Mouse (Mus musculus) T-cell, adult 2 months (primary cell): ENCODE results near the gene Polg.

Experiments
- DNase-seq: peaks from one replicate; pipeline ENCODE4 v3.0.0; 2022; ENCODE audit warnings: low spot score

Polg gene

DNA sequence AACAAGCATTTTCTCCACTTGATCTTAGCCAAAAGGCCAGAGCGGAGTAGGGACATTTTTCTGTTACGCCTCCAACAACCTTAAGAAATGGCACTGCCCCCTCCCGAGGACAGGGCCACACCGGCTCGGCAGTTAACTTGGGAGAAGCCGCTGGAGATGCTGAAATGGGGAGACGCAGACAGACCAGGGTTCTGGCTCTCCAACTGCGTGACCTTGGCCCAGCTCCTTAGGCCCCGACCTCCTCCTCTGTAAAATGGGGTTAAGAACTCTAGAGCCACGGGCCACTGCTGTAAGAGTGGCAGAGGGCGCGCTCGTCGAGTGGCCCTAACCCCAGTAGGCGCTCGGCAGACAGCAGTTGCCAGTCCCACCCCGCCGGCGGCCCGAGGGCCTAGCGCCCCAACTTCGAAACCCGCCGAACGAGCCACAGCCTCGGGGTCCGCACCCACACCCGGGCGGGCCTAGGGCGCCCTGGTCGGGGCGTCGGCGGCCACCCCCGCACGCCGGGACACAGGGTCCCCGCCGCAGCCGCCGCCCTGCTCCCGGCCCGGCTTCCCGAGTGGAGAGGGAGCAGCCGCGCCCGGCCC lies 609 bp downstream of the Polg start:
- peak; percentile 68 for DNase-seq

DNA sequence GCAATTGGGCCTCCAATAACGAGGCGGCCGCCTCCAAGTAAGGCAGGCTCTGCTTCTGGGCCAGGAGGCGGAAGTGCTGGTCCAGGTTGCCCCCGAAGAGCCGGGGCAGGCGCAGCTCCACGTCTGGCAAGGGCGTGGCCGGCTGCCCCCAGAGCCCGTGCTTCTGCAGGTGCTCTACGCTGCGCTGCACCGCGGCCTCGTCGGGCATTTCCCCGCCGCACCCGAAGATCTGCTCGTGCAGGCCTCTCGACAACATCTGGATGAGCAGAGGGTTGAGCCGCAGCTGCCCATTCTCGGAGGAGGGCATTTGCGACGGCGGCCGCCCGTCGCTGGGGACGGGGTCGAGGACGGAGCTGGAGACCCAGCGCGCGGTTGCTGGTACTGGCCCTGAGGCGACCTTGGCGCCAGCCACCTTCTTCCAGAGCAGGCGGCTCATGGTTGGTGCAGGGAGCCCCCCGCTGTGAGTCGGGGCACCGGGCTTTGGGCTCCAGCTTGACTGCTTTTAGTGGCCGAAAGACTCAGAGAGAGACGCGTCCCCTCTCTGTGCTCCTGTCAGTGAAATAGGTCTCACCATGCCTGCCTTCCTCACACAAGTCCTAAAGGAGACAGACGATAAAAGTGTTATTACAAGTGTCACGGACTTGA lies 1.3 kb downstream of the Polg start:
- peak; percentile 8 for DNase-seq

DNA sequence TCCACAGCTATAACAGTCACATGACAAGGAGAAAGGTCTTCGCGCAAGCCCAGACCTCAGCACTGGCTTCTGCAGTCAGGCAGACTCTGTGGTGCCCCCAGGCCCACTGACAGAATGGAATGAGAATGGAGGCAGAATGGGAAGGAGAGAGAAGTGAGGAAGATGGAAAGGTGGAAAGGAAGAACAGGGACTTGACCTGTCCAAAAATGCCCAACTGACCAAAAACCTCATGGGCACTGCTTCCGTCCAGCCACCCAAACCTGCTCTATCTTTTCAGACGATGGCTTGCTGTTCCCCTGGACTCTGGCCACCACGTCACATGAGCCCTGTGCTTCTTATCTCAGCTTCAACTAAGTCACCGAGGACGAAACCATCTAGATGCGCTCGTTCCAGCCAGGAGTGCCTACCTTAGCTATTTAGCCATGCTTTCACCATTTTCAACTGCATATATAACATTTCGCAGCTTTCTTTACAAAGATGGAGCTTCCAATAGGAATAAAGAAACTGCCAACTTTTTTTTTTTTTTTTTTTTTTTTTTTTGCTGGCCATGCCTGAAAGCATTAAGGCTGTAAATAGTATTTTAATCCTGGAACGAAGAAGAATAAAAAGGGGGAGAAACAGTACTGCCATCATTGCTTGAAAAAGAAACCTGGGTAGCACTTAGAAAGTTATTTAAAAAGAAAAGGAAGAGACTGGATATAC lies 2.6 kb downstream of the Polg start:
- DNase-seq: no peak

DNA sequence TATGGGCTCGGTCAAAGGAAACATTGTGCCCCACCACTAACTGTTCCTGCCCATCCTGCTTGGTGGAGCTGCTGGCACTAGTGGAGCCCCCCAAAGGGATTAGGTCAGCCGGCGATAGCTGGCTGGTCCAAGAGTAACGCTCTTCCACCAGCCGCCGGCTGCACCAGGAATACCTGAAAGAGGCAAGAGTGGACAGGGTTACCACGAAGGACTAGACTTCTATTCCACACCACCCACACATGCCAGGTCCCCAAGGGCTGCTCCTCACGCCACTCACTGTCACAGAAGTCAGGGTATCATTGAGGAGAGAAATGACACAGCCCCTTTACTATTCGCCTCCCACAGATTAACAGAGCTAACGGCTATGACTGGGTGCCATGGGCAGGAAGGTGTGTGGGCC lies 4.4 kb downstream of the Polg start:
- no peak for DNase-seq

DNA sequence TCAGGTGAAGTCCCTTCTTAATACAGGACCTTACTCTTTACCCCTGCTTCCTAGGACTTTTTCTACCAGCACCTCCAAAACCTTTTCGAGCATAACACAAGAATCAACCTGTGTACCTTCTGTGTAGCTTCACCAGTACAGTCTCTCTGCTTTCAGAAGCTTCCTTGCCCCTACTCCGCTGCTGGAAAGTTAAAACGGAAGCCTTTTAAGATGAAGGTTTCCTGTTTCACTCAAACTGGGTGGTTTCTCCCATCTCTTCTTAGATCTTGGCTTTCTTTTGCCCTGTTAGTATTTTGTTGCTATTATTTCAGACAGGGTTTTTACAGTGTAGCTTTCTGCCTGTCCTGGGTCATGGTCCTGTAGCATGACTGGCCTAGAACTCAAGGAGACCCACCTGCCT lies 18.7 kb downstream of the Polg start:
- peak; percentile 30 for DNase-seq

DNA sequence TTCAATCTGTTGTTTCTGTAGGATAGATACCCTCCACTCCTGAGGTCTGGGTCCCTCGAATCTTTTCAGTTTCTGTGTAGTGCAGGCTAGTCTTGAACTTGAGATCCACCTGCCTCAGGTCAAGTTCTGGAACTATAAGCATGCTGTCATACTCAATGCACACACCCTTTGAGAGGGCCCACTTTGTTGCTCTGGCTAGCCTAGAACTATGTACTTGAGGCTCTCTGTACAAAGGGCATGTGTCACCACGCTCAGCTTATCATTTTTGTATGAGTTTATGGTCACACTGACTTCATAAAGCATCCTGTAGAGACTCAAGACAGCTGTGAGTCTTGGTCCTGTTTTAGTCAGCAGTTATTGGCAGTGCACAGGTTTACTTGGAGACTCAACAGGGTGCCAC lies 19.1 kb downstream of the Polg start:
- DNase-seq: no peak

DNA sequence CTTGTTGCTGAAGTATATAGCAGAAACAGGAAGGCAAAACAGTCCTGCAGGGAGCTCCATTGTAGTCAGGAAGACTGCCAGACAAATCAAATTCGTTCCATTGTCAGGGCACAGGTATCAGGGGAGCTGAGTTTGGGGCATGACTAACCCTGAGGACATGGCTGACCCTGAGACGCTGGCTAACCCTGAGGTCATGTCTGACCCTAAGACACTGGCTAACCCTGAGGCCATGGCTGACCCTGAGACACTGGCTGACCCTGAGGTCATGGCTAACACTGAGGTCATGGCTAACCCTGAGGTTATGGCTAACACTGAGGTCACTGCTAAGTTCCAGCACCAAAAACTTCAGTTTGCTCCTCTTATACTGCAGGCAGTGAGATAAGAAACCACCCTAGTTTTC lies 26.1 kb downstream of the Polg start:
- DNase-seq: no peak

DNA sequence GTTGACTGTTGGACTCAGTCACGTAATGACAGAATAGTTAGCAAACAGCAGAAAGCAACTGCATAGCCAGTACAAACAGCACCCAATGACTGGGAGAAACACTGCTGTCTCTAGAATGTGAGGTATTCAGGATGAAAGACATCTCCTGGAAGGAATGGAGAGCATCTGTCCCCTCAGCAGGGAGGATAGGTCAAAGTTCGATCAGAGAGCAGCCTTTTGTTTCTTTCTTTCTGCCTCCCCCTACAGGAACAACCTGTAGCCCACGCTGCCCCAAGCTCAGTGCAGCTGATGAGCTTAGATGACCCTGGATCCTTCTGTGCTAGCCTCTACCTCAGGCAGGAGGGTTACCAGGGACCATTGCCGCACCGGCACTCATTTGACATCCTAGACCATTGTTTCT lies 37.9 kb downstream of the Polg start:
- DNase-seq: no peak

DNA sequence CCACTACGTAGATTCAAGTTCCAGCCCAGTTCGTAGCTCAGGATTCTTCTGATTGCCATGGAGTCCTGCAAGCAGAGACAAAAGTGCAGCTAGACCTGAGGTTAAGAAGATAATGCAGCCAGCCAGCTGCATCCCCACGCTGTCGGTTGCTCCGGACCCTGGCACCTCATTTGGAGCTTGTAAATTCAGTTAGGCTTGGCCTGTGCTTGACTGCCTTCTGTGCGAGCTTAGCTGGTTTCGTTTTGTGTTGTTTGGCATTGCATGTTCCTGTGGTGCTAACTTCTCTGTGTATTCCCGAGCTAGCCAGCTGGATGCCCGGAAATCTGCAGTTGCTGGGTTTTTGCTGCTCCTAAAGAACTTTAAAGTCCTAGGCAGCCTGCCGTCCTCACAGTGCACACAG lies 40.4 kb downstream of the Polg start:
- no peak for DNase-seq

DNA sequence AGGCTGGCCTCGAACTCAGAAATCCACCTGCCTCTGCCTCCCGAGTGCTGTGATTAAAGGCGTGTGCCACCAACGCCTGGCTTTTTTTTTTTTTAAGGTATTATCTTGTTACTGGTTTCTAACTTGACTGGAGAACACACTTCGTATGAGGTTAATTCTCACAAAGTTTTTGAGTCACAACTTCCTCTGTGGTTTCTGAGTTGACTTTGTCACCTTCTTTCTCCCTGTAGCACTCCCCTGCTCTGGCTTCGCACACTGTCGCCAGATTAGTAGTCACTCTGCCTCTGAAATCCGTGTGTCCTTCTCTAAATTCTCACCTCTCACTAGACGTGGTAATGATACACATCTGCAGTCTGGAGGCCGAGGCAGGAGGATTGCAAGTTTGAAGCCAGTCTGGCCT lies 43.3 kb downstream of the Polg start:
- DNase-seq: peak; percentile 21

DNA sequence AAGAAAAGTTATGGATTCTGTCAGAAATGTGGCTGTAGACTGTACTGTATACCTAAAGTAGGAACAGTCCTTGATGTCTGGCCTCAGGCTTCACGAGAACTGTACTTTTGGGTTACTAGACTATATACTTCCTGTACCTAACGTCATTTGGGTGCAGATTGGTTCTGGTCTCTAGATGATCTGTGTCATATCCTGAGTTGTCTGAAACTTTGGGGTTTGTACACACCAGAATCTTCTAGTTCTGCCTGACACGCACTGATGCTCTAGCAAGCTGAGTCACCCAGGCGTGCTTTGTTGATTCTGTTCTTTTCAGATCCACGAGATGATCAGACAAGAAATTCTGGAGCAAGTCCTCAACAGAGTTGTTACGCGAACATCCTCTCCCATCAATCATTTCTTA lies 46.2 kb downstream of the Polg start:
- peak; percentile 58 for DNase-seq

DNA sequence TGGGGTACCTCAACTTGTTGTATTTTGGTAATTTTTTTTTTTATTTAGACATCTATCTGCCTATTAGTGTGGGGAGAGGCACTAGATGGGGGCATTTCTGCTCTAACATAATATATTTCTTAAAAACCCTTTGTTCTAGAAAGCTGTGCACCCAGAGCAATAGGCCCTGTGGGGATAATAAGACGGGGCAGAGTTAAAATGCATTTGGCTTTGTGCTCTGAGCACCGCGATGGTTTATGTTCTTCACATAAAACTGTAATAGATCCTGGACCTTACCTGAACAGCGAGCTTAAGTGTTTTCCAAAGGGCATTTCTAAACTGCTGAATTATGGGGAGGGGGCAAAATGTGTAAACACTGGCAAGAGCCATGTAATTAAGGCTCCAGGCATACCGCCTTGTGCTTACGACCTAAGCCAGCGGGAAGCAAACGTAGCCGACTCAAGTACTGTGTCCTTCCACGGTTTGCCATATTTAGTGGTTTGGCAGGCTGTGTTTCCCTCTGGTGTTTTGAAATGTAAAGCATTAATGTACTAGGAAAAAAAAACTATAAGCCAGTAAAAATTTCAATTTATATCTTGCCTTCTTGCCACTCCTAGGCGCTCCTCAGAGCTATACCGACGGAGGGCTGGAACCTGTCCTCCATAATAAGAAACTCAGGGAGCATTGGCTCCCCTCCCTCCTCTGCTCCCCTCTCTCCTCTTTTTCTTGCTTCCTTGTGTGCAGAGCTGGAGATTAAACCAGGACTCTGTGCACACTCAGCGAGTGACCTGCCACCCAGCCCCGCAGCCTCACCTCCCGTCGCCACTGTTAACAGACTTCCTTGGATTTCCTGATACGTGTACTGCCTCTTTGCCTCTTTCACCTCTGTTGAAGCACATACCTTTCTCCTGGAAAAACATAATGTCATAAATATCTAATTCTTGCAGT lies 51.5 kb downstream of the Polg start:
- no peak for DNase-seq

DNA sequence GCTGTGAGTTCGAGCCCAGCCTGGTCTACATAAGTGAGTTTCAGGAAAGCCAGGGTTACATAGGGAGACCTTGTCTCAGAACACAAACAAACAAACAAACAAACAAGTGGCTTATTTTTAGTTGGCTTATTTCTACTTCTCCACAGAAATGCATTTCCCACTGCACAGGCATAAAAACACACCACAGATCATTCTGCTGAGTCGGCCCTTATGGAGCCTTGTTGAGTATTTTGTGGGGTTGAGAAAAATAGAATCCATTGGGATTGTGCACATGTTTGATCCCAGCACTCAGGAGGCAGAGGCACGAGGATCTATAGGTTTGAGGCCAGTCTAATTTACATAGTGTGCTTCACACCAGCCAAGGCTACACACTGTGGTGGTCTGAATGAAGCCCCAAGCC lies 65.9 kb downstream of the Polg start:
- no peak for DNase-seq

DNA sequence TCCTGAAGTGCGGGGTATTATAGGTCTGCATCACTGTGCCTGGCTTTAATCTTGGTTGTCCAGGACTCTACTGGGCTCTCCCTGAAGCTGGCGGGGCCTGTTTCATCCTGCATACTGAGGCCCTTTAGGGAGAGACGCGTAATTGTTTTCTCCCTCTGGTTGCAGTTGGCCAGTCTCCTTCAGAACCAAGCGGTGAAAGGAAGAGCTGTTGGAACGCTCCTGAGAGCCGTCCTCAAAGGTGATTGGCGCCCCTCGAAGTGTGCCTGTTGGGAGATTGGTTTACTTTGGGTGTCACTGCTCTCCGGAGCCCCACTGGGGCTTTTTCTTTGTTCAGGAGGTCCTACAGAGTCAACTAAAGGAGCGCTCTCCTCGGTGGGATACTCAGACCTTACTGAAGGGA lies 67.2 kb downstream of the Polg start:
- no peak for DNase-seq

DNA sequence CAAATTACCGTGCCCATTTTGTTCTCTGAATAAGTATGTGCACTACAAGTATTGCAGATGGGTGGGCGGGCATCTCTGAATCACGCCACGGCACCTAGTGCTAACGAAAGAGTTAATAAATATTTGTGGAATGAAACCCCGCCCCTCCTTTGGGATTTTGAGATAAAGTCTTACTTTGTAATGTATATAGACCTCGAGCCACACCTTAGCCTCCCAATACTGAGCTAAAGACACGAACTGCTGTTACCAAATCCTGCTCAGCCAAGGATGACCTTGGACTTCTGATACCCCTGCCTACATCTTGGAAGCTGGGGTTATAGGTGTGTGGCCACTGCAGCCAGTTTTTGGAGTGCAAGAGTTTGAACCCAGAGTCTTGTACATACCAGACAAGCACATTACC lies 67.7 kb downstream of the Polg start:
- no peak for DNase-seq

DNA sequence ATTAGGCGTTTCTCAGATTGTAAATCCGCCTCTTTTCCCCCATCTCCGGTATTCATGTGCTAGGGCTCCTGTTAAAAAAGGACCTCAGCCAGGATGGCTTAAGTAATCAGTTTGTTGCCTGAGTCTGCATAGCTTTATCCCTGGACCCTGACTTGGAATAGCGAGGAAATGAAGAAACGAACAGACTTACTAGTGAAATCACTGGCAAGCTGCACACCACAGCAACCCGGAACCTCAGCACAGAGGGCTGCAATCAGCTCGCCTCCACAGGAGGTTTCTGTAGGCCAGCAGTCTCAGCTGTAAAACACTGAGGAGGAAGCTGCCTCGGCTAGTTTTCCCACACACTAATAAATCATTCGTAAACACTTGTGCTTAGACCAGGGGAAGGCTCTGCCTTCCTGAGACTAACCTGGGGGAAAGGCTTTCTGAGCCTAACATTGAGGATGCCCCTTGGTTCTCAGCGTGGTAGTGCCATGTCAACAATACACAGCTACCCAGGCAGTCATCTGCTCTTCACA lies 68.7 kb downstream of the Polg start:
- DNase-seq: no peak
